Mouse (Mus musculus) cortical plate, adult 2 months (tissue): Measurements from ENCODE around the gene Pdpk1.

Experiments
- CTCF ChIP-seq: fragments of 200-500 bp; IDR thresholded peaks from 2 replicates; pipeline ENCODE4 v1.5.1; 2011; ENCODE audit warnings: mild to moderate bottlenecking, control low read depth, low read length; ENCODE audit not compliant: insufficient read depth; ENCODE audit errors: extremely low read depth
- POLR2A ChIP-seq: fragments of 200-500 bp; IDR thresholded peaks from 2 replicates; pipeline ENCODE4 v1.6.1; 2011; ENCODE audit warnings: mild to moderate bottlenecking, low read length, control low read depth; ENCODE audit not compliant: insufficient read depth; ENCODE audit errors: extremely low read depth

- TF ChIP-seq CTCF (no peak), POLR2A (no peak)
Measured at GRCm38 (mm10) chr17:24035087-24035486, 115.6 kb downstream of the Pdpk1 start.
